Mouse (Mus musculus) mouse trophoblast stem cell (cell line): ENCODE results near the gene Psat1.

Experiments used
- in situ Hi-C, 2 experiments: fragments of 300-500 bp; cut with MseI, MboI; formaldehyde crosslinking; loops; 2 replicates in 1 of 2; 3 replicates in 1 of 2; pipeline ENCODE4 v1.15.1; 2025

Gene Psat1

GRCm38 (mm10) chr19:15864129-15864528, 83.0 kb downstream of the Psat1 start:
- in situ Hi-C loops = no loop called here

- in situ Hi-C loops = no loop called here
Observed at GRCm38 (mm10) chr19:15855379-15855778, 91.8 kb downstream of the Psat1 start.
